Mouse (Mus musculus): ENCODE results near the gene Gm15093. TPM values are rescaled to one million over a fixed set of nuclear protein-coding genes. Genes with fewer than 3 reads are reported as not detected.
"Not testable (repeated sequence)": the region's sequence is repeated elsewhere in the genome, so short reads cannot be mapped to it uniquely, and the experiment has no call there.

The Gm15093 gene
- not detected in 2 replicates for total RNA-seq (2021)
- long read RNA-seq, result 0 reads

DNA sequence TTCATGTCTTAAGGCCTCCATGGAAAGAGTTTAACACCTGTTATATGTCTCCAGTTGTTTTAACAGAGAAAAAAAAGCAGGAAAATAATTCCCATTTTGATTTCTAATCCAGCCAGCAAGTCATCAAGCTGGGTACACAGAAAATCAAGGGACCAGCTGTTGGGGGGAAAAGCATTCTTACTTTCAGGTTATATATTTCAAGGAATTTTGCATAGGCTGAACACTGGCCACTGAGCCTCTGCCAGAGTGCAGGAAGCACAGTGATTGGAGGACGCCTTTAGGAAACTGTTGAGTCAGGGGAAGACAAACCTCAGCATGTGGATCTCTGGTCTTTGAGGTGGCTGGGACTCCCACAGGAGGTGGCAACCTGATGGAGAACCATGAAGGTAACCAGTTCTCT is at the start of gene Gm15093:
Gene Gm15093 (plus strand): TSS at position 301 of the 400 bp plus-strand sequence.
- DNase-seq, result not testable (repeated sequence)

Other genes with a start within 250 kb of the Gm15093 start
- gene Ott, start 198.1 kb upstream of the Gm15093 start, total RNA-seq (2021), result not detected in 2 replicates
- gene Gm15085, start 175.2 kb downstream of the Gm15093 start, total RNA-seq (2021), result not detected in 2 replicates

Data from adrenal gland, postnatal 25 days (tissue).